Mouse (Mus musculus): ENCODE results near the gene Ypel2. TPM values are rescaled to one million over a fixed set of nuclear protein-coding genes. Genes with fewer than 3 reads are reported as not detected.

Ypel2 gene
- total RNA-seq, 1 experiment from 2014 or later = 20.0 TPM

- no peak for DNase-seq
Observed at GRCm38 (mm10) chr11:86930636-86931180, 62.8 kb downstream of the Ypel2 start.

- DNase-seq = no peak
Observed at GRCm38 (mm10) chr11:86929985-86930384, 63.5 kb downstream of the Ypel2 start.

GRCm38 (mm10) chr11:86929531-86929930 is 64.0 kb downstream of the Ypel2 start:
- DNase-seq = no peak

GRCm38 (mm10) chr11:86925085-86925638 is 68.3 kb downstream of the Ypel2 start:
- DNase-seq = no peak

- DNase-seq = no peak
Observed at GRCm38 (mm10) chr11:86924629-86925028, 68.9 kb downstream of the Ypel2 start.

GRCm38 (mm10) chr11:86923654-86924053 is 69.9 kb downstream of the Ypel2 start:
- DNase-seq = no peak

GRCm38 (mm10) chr11:86922029-86922428 is 71.5 kb downstream of the Ypel2 start:
- DNase-seq = no peak

GRCm38 (mm10) chr11:86921335-86921734 is 72.2 kb downstream of the Ypel2 start:
- peak; percentile 36 for DNase-seq

- peak; percentile 85 for DNase-seq
Observed at GRCm38 (mm10) chr11:86920111-86921080, 73.1 kb downstream of the Ypel2 start.

GRCm38 (mm10) chr11:86919468-86919867 is 74.0 kb downstream of the Ypel2 start:
- DNase-seq = no peak

GRCm38 (mm10) chr11:86917536-86917935 is 76.0 kb downstream of the Ypel2 start:
- DNase-seq = no peak

- no peak for DNase-seq
Observed at GRCm38 (mm10) chr11:86916596-86917249, 76.8 kb downstream of the Ypel2 start.

GRCm38 (mm10) chr11:86914329-86914728 is 79.2 kb downstream of the Ypel2 start:
- DNase-seq = peak; percentile 53

GRCm38 (mm10) chr11:86910244-86910643 is 83.3 kb downstream of the Ypel2 start:
- no peak for DNase-seq

- no peak for DNase-seq
Observed at GRCm38 (mm10) chr11:86909028-86909427, 84.5 kb downstream of the Ypel2 start.

- DNase-seq = no peak
Observed at GRCm38 (mm10) chr11:86907889-86908590, 85.5 kb downstream of the Ypel2 start.

GRCm38 (mm10) chr11:86906767-86907662 is 86.5 kb downstream of the Ypel2 start:
- peak; percentile 43 for DNase-seq

- no peak for DNase-seq
Observed at GRCm38 (mm10) chr11:86906257-86906656, 87.2 kb downstream of the Ypel2 start.

- DNase-seq = no peak
Observed at GRCm38 (mm10) chr11:86905261-86905660, 88.2 kb downstream of the Ypel2 start.

GRCm38 (mm10) chr11:86904706-86905105 is 88.8 kb downstream of the Ypel2 start:
- DNase-seq = no peak

GRCm38 (mm10) chr11:86898367-86898766 is 95.1 kb downstream of the Ypel2 start:
- no peak for DNase-seq

All from adrenal gland, postnatal 14 days (tissue).